ENCODE assay signal across 8 mouse cellular contexts in the genomic region with DNA sequence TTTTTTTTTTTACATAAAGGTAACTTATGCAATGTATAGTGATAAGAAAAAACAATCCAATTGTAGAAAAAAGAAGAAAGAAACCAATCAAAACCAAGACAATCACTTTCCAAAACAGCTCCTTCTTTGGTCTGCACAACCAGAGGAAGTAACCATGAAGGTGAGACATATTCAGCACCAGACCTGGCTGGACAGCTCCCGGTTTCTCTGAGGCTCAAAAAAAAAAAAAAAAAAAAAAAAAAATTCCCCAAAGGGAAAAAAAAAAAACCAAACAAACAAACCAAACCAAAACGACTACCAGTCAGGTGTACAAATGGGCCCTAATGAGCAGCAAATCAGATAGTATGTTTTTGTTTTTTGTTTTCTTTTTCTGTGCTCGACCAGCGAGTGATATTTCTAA. TPM values are rescaled to one million over a fixed set of nuclear protein-coding genes. Genes with fewer than 3 reads are reported as not detected.
DNase-seq lines count a peak whose midpoint lies in the region; ATAC-seq and TF ChIP-seq lines count a peak whose summit lies in the region.

No protein-coding gene starts in this region.

- H3K9me3 ChIP-seq in stomach, postnatal 0 days (ENCODE audit: control insufficient read depth, low read length): no peaks in the 10 kb centered on the region

- peaks cover 6% of the 10 kb centered on the region; the same call in 1 of the 2 replicates for H3K27me3 ChIP-seq in stomach, postnatal 0 days (ENCODE audit: control insufficient read depth, insufficient read depth, low read length)

- 19% methylated on average over 4 of the region's 4 CpGs for WGBS in stomach, postnatal 0 days

- H3K4me2 ChIP-seq in stomach, postnatal 0 days (replicated peaks; ENCODE audit: low read depth): no peak overlapping the region

- no peak overlapping the region for H3K9ac ChIP-seq in stomach, postnatal 0 days (ENCODE audit: low read length)

- peak; percentile 7 for DNase-seq in CD4-positive, CD25-positive, alpha-beta regulatory T cell, adult 2 months (ENCODE audit: low read depth, low spot score)
- DNase-seq in ovary, postnatal 36 days (ENCODE audit: low spot score): peak; percentile 17
- DNase-seq in ovary, postnatal 10 days (ENCODE audit: low spot score): no peak
- DNase-seq in kidney, postnatal 14 days: peak; percentile 33
- DNase-seq in stomach, postnatal 0 days (ENCODE audit: low spot score): peak; percentile 33
- no peak for DNase-seq in spleen, adult 18-20 months
- DNase-seq in cerebellum, postnatal 36 days: no peak

- TF ChIP-seq CTCF in stomach, postnatal 0 days (IDR thresholded peaks at IDR 0.05; ENCODE audit: low read depth): no peak

- no peaks in the 10 kb centered on the region for H3K4me1 ChIP-seq in stomach, postnatal 0 days (replicated peaks; ENCODE audit: control insufficient read depth, insufficient read depth)

- no peak for TF ChIP-seq EP300 in stomach, postnatal 0 days (optimal IDR thresholded peaks at IDR 0.05)

- H3K36me3 ChIP-seq in stomach, postnatal 0 days (ENCODE audit: control insufficient read depth, insufficient read depth, low read length): no peaks in the 10 kb centered on the region

- H3K4me3 ChIP-seq in stomach, postnatal 0 days (ENCODE audit: low read depth, low read length): no peak overlapping the region

- no peak overlapping the region for H3K27ac ChIP-seq in stomach, postnatal 0 days (replicated peaks)

- no peak for ATAC-seq in CD4-positive, CD25-positive, alpha-beta regulatory T cell, adult 4 months
- no peak for ATAC-seq in stomach, postnatal 0 days (ENCODE audit: low FRiP score, low TSS enrichment)

RNA-seq across cellular contexts. Expression of gene AI593442, which starts 3.0 kb away (rescaled TPM):
- not detected for polyA plus RNA-seq in CD4-positive, CD25-positive, alpha-beta regulatory T cell, adult 4 months (2017; shearing (Covaris generic))
- 0.50 and 0.57 TPM in 2 replicates for polyA plus RNA-seq in stomach, postnatal 0 days (2015; fragmentation: Nextera tagmentation; extraction: Ambion mirVana)

Comparison
In these comparisons a context has a peak if more than half of its experiments do, and no peak if none do; other contexts are left out.
1. DNase-seq: peak in CD4-positive, CD25-positive, alpha-beta regulatory T cell, adult 2 months (single experiment), ovary, postnatal 36 days (single experiment), kidney, postnatal 14 days (single experiment) and stomach, postnatal 0 days (single experiment); none in ovary, postnatal 10 days (single experiment), spleen, adult 18-20 months (0 of 2) and cerebellum, postnatal 36 days (0 of 2).